Mouse (Mus musculus): ENCODE data around the gene Srp9.

- TF ChIP-seq POLR2A (IDR thresholded peaks at IDR 0.05; ENCODE audit: insufficient read length, low read depth): no peak
- TF ChIP-seq CEBPB (IDR thresholded peaks at IDR 0.05; ENCODE audit: insufficient read depth, poor library complexity, severe bottlenecking): no peak
- no peak for TF ChIP-seq MYOD1 (IDR thresholded peaks at IDR 0.05; ENCODE audit: control insufficient read depth in 1 of 3, insufficient read length in 2 of 3, low read depth in 2 of 3)
- no peak for TF ChIP-seq REST (IDR thresholded peaks at IDR 0.05; ENCODE audit: insufficient read depth, insufficient read length)
- TF ChIP-seq E2F4 (IDR thresholded peaks at IDR 0.05; ENCODE audit: insufficient read depth): no peak
- TF ChIP-seq MAX (IDR thresholded peaks at IDR 0.05; ENCODE audit: low read depth): no peak
- TF ChIP-seq TCF12 (IDR thresholded peaks at IDR 0.05; ENCODE audit: insufficient read depth, poor library complexity, severe bottlenecking): no peak
- TF ChIP-seq MYOG (IDR thresholded peaks at IDR 0.05; ENCODE audit: control insufficient read depth in 1 of 3, insufficient read depth in 1 of 3, insufficient read length in 2 of 3, low read depth in 2 of 3): no peak
- TF ChIP-seq USF1 (IDR thresholded peaks at IDR 0.05; ENCODE audit: low read depth): no peak
- TF ChIP-seq SRF (IDR thresholded peaks at IDR 0.05; ENCODE audit: control insufficient read depth, insufficient read length, low read depth): no peak
- no peak for TF ChIP-seq POLR2AphosphoS2 (IDR thresholded peaks at IDR 0.05; ENCODE audit: insufficient read length, low read depth)
- no peak for TF ChIP-seq TCF3 (IDR thresholded peaks at IDR 0.05; ENCODE audit: insufficient read length, low read depth)
These were observed 29.9 kb upstream of the Srp9 start for GRCm38 (mm10) chr1:182094473-182095136.
